Mouse (Mus musculus): ENCODE data around the gene Atl2. TPM values are rescaled to one million over a fixed set of nuclear protein-coding genes. Genes with fewer than 3 reads are reported as not detected.

Gene Atl2
- 42.4 and 42.8 TPM in 2 replicates for polyA plus RNA-seq (2014; fragmentation: Nextera tagmentation; extraction: Ambion mirVana)

- Histone ChIP-seq H3K9me3 (ENCODE audit: control insufficient read depth, low read depth, low read length) (no peaks in the 10 kb centered on the region), H3K4me1 (ENCODE audit: control insufficient read depth, insufficient read depth, low read length) (peaks cover 22% of the 10 kb centered on the region), H3K36me3 (ENCODE audit: control insufficient read depth, insufficient read depth, low read length) (no peaks in the 10 kb centered on the region), H3K27me3 (ENCODE audit: control insufficient read depth, insufficient read depth, low read length) (no peaks in the 10 kb centered on the region), H3K27ac (ENCODE audit: low read length) (peak within 1 kb of the TSS; percentile 96), H3K9ac (replicated peaks; ENCODE audit: low read depth, low read length) (peak within 1 kb of the TSS; percentile 96), H3K4me3 (ENCODE audit: low read depth, low read length) (peak within 1 kb of the TSS; percentile 92), H3K4me2 (replicated peaks; ENCODE audit: low read depth, low read length) (peak within 1 kb of the TSS; percentile 71)
- WGBS, result under 1% methylated on average over 50 of the region's 51 CpGs
- peak; percentile 93 for ATAC-seq (ENCODE audit: insufficient number of reproducible peaks, insufficient read depth, low FRiP score, low read depth)
Observed at GRCm38 (mm10) chr17:79895911-79896423, at the start of gene Atl2. TSS of gene Atl2 (minus strand) at chr17:79896123.

- no peaks in the 10 kb centered on the region for H3K9me3 ChIP-seq (ENCODE audit: control insufficient read depth, low read depth, low read length)
- no peaks in the 10 kb centered on the region for H3K36me3 ChIP-seq (ENCODE audit: control insufficient read depth, insufficient read depth, low read length)
- no peak overlapping the region for H3K4me3 ChIP-seq (ENCODE audit: low read depth, low read length)
- H3K9ac ChIP-seq (replicated peaks; ENCODE audit: low read depth, low read length), result no peak overlapping the region
- WGBS, result 48% methylated on average over 6 of the region's 6 CpGs
- ATAC-seq (ENCODE audit: insufficient number of reproducible peaks, insufficient read depth, low FRiP score, low read depth), result no peak
- no peak overlapping the region for H3K27ac ChIP-seq (ENCODE audit: low read length)
- peaks cover 14% of the 10 kb centered on the region for H3K4me1 ChIP-seq (ENCODE audit: control insufficient read depth, insufficient read depth, low read length)
- no peak overlapping the region for H3K4me2 ChIP-seq (replicated peaks; ENCODE audit: low read depth, low read length)
- no peaks in the 10 kb centered on the region for H3K27me3 ChIP-seq (ENCODE audit: control insufficient read depth, insufficient read depth, low read length)
Observed at GRCm38 (mm10) chr17:79944851-79945250, 48.9 kb upstream of the Atl2 start.

GRCm38 (mm10) chr17:79942418-79942817 is 46.5 kb upstream of the Atl2 start:
- no peak overlapping the region for H3K4me2 ChIP-seq (replicated peaks; ENCODE audit: low read depth, low read length)
- no peaks in the 10 kb centered on the region for H3K36me3 ChIP-seq (ENCODE audit: control insufficient read depth, insufficient read depth, low read length)
- 68% methylated on average over 5 of the region's 5 CpGs for whole genome bisulfite sequencing
- no peaks in the 10 kb centered on the region for H3K27me3 ChIP-seq (ENCODE audit: control insufficient read depth, insufficient read depth, low read length)
- H3K4me1 ChIP-seq (ENCODE audit: control insufficient read depth, insufficient read depth, low read length), result 0 out of 2 replicates have a peak, but pooled peaks cover 2% of the 10 kb centered on the region
- H3K9me3 ChIP-seq (ENCODE audit: control insufficient read depth, low read depth, low read length), result no peaks in the 10 kb centered on the region
- no peak for ATAC-seq (ENCODE audit: insufficient number of reproducible peaks, insufficient read depth, low FRiP score, low read depth)
- H3K27ac ChIP-seq (ENCODE audit: low read length), result no peak overlapping the region
- H3K9ac ChIP-seq (replicated peaks; ENCODE audit: low read depth, low read length), result no peak overlapping the region
- no peak overlapping the region for H3K4me3 ChIP-seq (ENCODE audit: low read depth, low read length)

GRCm38 (mm10) chr17:79939133-79939532 is 43.2 kb upstream of the Atl2 start:
- Histone ChIP-seq H3K4me2 (replicated peaks; ENCODE audit: low read depth, low read length) (no peak overlapping the region), H3K27me3 (ENCODE audit: control insufficient read depth, insufficient read depth, low read length) (no peaks in the 10 kb centered on the region), H3K27ac (ENCODE audit: low read length) (no peak overlapping the region), H3K9ac (replicated peaks; ENCODE audit: low read depth, low read length) (no peak overlapping the region), H3K36me3 (ENCODE audit: control insufficient read depth, insufficient read depth, low read length) (no peaks in the 10 kb centered on the region), H3K4me3 (ENCODE audit: low read depth, low read length) (no peak overlapping the region), H3K9me3 (ENCODE audit: control insufficient read depth, low read depth, low read length) (no peaks in the 10 kb centered on the region), H3K4me1 (ENCODE audit: control insufficient read depth, insufficient read depth, low read length) (0 out of 2 replicates have a peak, but pooled peaks cover under 1% of the 10 kb centered on the region)
- ATAC-seq (ENCODE audit: insufficient number of reproducible peaks, insufficient read depth, low FRiP score, low read depth), result no peak
- 74% methylated on average over 3 of the region's 3 CpGs for WGBS

- 72% methylated on average over 10 of the region's 10 CpGs for WGBS
- Histone ChIP-seq H3K4me3 (ENCODE audit: low read depth, low read length) (no peak overlapping the region), H3K9ac (replicated peaks; ENCODE audit: low read depth, low read length) (no peak overlapping the region), H3K4me1 (ENCODE audit: control insufficient read depth, insufficient read depth, low read length) (no peaks in the 10 kb centered on the region), H3K4me2 (replicated peaks; ENCODE audit: low read depth, low read length) (no peak overlapping the region), H3K36me3 (ENCODE audit: control insufficient read depth, insufficient read depth, low read length) (no peaks in the 10 kb centered on the region), H3K27me3 (ENCODE audit: control insufficient read depth, insufficient read depth, low read length) (no peaks in the 10 kb centered on the region), H3K27ac (ENCODE audit: low read length) (no peak overlapping the region), H3K9me3 (ENCODE audit: control insufficient read depth, low read depth, low read length) (no peaks in the 10 kb centered on the region)
- no peak for ATAC-seq (ENCODE audit: insufficient number of reproducible peaks, insufficient read depth, low FRiP score, low read depth)
Observed at GRCm38 (mm10) chr17:79937921-79938601, 42.1 kb upstream of the Atl2 start.

- Histone ChIP-seq H3K36me3 (ENCODE audit: control insufficient read depth, insufficient read depth, low read length) (no peaks in the 10 kb centered on the region), H3K27ac (ENCODE audit: low read length) (no peak overlapping the region), H3K4me3 (ENCODE audit: low read depth, low read length) (no peak overlapping the region), H3K9ac (replicated peaks; ENCODE audit: low read depth, low read length) (no peak overlapping the region), H3K27me3 (ENCODE audit: control insufficient read depth, insufficient read depth, low read length) (no peaks in the 10 kb centered on the region), H3K4me2 (replicated peaks; ENCODE audit: low read depth, low read length) (no peak overlapping the region), H3K4me1 (ENCODE audit: control insufficient read depth, insufficient read depth, low read length) (no peaks in the 10 kb centered on the region), H3K9me3 (ENCODE audit: control insufficient read depth, low read depth, low read length) (no peaks in the 10 kb centered on the region)
- no peak for ATAC-seq (ENCODE audit: insufficient number of reproducible peaks, insufficient read depth, low FRiP score, low read depth)
- WGBS, result 90% methylated on average over 15 of the region's 15 CpGs
Observed at GRCm38 (mm10) chr17:79934370-79934769, 38.4 kb upstream of the Atl2 start.

GRCm38 (mm10) chr17:79932676-79933278 is 36.9 kb upstream of the Atl2 start:
- Histone ChIP-seq H3K27ac (ENCODE audit: low read length) (no peak overlapping the region), H3K36me3 (ENCODE audit: control insufficient read depth, insufficient read depth, low read length) (no peaks in the 10 kb centered on the region), H3K4me1 (ENCODE audit: control insufficient read depth, insufficient read depth, low read length) (no peaks in the 10 kb centered on the region), H3K27me3 (ENCODE audit: control insufficient read depth, insufficient read depth, low read length) (no peaks in the 10 kb centered on the region), H3K4me2 (replicated peaks; ENCODE audit: low read depth, low read length) (no peak overlapping the region), H3K9me3 (ENCODE audit: control insufficient read depth, low read depth, low read length) (no peaks in the 10 kb centered on the region), H3K9ac (replicated peaks; ENCODE audit: low read depth, low read length) (no peak overlapping the region), H3K4me3 (ENCODE audit: low read depth, low read length) (no peak overlapping the region)
- no peak for ATAC-seq (ENCODE audit: insufficient number of reproducible peaks, insufficient read depth, low FRiP score, low read depth)
- 68% methylated on average over 5 of the region's 5 CpGs for WGBS

- H3K36me3 ChIP-seq (ENCODE audit: control insufficient read depth, insufficient read depth, low read length), result no peaks in the 10 kb centered on the region
- H3K9me3 ChIP-seq (ENCODE audit: control insufficient read depth, low read depth, low read length), result no peaks in the 10 kb centered on the region
- H3K4me3 ChIP-seq (ENCODE audit: low read depth, low read length), result no peak overlapping the region
- ATAC-seq (ENCODE audit: insufficient number of reproducible peaks, insufficient read depth, low FRiP score, low read depth), result no peak
- H3K9ac ChIP-seq (replicated peaks; ENCODE audit: low read depth, low read length), result no peak overlapping the region
- no peaks in the 10 kb centered on the region for H3K4me1 ChIP-seq (ENCODE audit: control insufficient read depth, insufficient read depth, low read length)
- H3K4me2 ChIP-seq (replicated peaks; ENCODE audit: low read depth, low read length), result no peak overlapping the region
- H3K27ac ChIP-seq (ENCODE audit: low read length), result no peak overlapping the region
- H3K27me3 ChIP-seq (ENCODE audit: control insufficient read depth, insufficient read depth, low read length), result no peaks in the 10 kb centered on the region
- WGBS, result 84% methylated on average over 2 of the region's 2 CpGs
Observed at GRCm38 (mm10) chr17:79927110-79927509, 31.2 kb upstream of the Atl2 start.
